Mouse (Mus musculus) midbrain, embryonic 10.5 days (tissue): ENCODE measurements around the gene Gm4707. TPM values are rescaled to one million over a fixed set of nuclear protein-coding genes. Genes with fewer than 3 reads are reported as not detected.
A peak's percentile ranks its signal among the peaks of the same experiment; 100 is the strongest.
"Not testable (repeated sequence)": the region's sequence is repeated elsewhere in the genome, so short reads cannot be mapped to it uniquely, and the experiment has no call there.

Experiments used
- DNase-seq: peaks from one replicate; pipeline ENCODE4 v3.0.0-alpha.2; 2017; ENCODE audit warnings: low spot score
- H3K27ac ChIP-seq: fragments of 300-500 bp; sonication (generic); replicated peaks from 2 replicates; pipeline ENCODE4 v1.5.1; 2016; ENCODE audit warnings: mild to moderate bottlenecking
- H3K27me3 ChIP-seq: fragments of 300-500 bp; sonication (generic); 2 replicates; pipeline ENCODE4 v1.6.1; 2016; ENCODE audit warnings: low read depth, mild to moderate bottlenecking; ENCODE audit not compliant: poor library complexity, severe bottlenecking
- H3K36me3 ChIP-seq: fragments of 300-500 bp; sonication (generic); 2 replicates; pipeline ENCODE4 v1.6.1; 2016; ENCODE audit warnings: mild to moderate bottlenecking, moderate library complexity
- H3K4me1 ChIP-seq: fragments of 300-500 bp; sonication (generic); 2 replicates; pipeline ENCODE4 v1.6.1; 2016
- H3K4me3 ChIP-seq: fragments of 300-500 bp; sonication (generic); 2 replicates; pipeline ENCODE4 v1.5.1; 2016; ENCODE audit warnings: mild to moderate bottlenecking, moderate library complexity
- H3K9me3 ChIP-seq: fragments of 300-500 bp; sonication (generic); replicated peaks from 2 replicates; pipeline ENCODE4 v1.6.1; 2016; ENCODE audit warnings: mild to moderate bottlenecking
- WGBS: fragments of 180-500 bp; shearing (Covaris S2); methylation state at CpG from one replicate; pipeline ENCODE4 v1.1.7; 2016; 5-methylcytosine and 5-hydroxymethylcytosine counted together
- polyA plus RNA-seq: library from polyadenylated mRNA; unstranded; fragments of >200 nt; fragmentation: Nextera tagmentation; extraction: Ambion mirVana; gene quantifications from 2 replicates; pipeline ENCODE4 v1.2.1, GENCODE M21; 2016

Gene Gm4707
- polyA plus RNA-seq, 1 experiment from 2014 or later: 4.8 TPM

DNA sequence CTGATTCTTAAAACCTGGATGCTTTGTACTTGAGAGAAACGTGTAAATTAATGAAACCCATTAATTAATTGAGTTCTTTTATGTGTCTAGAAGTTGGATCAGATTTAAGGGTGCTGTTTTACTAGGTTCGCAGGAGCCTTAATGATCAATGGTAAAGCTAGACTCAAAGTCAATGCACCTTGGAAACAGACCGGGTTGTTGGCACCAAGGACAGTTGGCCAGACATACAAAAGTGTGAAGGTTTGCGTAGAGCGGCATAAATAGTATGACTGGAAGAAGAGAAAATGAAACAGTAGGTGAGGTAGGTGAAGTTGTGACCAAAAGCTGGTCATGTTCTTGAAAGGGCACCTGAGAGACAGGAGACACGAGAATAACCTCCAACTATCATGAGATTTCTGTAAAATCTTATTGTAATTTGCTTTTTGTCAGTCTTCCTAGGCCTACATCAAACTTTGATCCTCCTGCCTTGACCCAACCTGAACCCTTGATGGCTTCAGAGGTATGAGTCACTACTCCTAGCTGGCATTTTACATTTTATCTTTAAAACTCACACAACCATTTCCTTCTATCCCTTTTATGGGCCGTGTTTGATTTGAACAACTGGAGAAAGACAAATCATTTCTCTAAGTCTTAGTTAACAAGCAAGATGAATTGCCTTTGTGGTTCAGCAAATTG, 16.8 kb upstream of the Gm4707 start:
- WGBS: 85% methylated on average over 7 of the region's 7 CpGs
- Histone ChIP-seq H3K4me1 (peaks cover 27% of the 10 kb centered on the region), H3K27ac (peak overlapping the region; percentile 99), H3K36me3 (peaks cover 3% of the 10 kb centered on the region; the same call in 1 of the 2 replicates), H3K4me3 (peak overlapping the region; percentile 93), H3K9me3 (no peaks in the 10 kb centered on the region), H3K27me3 (no peaks in the 10 kb centered on the region)
- no peak for DNase-seq

- H3K27me3 ChIP-seq: no peaks in the 10 kb centered on the region
- peak; percentile 87 for DNase-seq
- under 1% methylated on average over 31 of the region's 31 CpGs for WGBS
Measured at GRCm38 (mm10) chr17:71475705-71476089, 16.0 kb upstream of the Gm4707 start.

DNA sequence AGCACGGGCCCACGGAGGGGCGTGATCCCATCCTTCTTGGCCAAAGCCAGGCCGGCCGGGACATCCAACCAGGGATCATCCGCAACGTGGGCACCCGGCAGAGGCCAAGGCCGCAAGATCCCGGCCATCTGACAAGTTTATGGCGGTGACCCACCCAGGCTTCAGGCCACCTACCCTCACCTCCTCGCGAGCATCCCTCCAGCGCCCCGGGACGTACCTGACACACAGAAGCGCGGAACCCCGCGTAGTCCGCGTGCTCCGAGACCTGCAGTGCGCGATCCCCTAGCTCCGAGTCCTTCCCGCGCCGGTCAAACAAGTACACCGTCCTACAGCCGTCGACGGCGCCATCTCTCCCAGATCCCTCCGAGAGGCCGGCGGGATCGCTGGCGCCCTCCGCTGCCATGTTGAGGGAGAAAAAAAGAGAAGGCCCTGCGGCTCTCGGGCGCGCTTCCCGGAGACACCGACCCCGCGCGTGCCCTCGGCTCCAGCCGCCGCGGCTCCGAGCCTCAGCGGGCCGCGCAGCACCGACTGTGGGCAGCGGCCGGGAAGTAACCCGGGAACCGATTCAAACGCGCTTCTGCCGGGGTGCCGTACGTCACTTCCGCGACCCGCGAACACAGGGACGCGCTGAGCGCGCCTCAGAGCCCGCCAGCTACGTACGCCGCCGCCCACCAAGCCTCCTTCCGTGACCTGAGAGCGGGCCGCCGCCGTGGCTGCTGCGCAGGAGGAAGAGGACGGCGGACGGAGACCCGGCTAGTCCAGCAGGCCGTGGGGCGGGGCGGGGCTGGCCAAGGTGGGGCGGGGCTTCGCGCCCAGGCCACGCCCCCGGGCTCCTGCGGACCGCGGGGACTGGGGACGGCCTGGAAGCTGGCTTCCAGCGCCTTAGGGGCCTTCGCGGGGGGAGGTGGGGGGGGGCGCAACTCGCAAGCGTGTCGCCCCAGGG, 15.3 kb upstream of the Gm4707 start, which contains the start of gene Smchd1:
Gene Smchd1, minus strand, starts transcription at position 582 of the 943 bp plus-strand sequence.
- Histone ChIP-seq H3K4me3 (peak within 1 kb of the TSS; percentile 93), H3K27ac (peak within 1 kb of the TSS; percentile 99), H3K9me3 (no peaks in the 10 kb centered on the region), H3K4me1 (peaks cover 27% of the 10 kb centered on the region), H3K36me3 (peaks cover 9% of the 10 kb centered on the region; the same call in 1 of the 2 replicates), H3K27me3 (no peaks in the 10 kb centered on the region)
- peak; percentile 96 for DNase-seq
- under 1% methylated on average over 102 of the region's 109 CpGs for WGBS

More at GRCm38 (mm10) chr17:71475705-71476089, 16.0 kb upstream of the Gm4707 start:
- Histone ChIP-seq H3K27ac (peak overlapping the region; percentile 99), H3K4me1 (peaks cover 27% of the 10 kb centered on the region), H3K36me3 (peaks cover 4% of the 10 kb centered on the region; the same call in 1 of the 2 replicates), H3K9me3 (no peaks in the 10 kb centered on the region), H3K4me3 (peak overlapping the region; percentile 93)

- H3K4me3 ChIP-seq: peak overlapping the region; percentile 93
- no peaks in the 10 kb centered on the region for H3K9me3 ChIP-seq
- peak overlapping the region; percentile 99 for H3K27ac ChIP-seq
- peaks cover 16% of the 10 kb centered on the region; the same call in 1 of the 2 replicates for H3K36me3 ChIP-seq
- H3K27me3 ChIP-seq: no peaks in the 10 kb centered on the region
- peaks cover 27% of the 10 kb centered on the region for H3K4me1 ChIP-seq
- 20% methylated on average over 8 of the region's 8 CpGs for WGBS
- no peak for DNase-seq
Measured at GRCm38 (mm10) chr17:71474128-71474527, 14.4 kb upstream of the Gm4707 start.

DNA sequence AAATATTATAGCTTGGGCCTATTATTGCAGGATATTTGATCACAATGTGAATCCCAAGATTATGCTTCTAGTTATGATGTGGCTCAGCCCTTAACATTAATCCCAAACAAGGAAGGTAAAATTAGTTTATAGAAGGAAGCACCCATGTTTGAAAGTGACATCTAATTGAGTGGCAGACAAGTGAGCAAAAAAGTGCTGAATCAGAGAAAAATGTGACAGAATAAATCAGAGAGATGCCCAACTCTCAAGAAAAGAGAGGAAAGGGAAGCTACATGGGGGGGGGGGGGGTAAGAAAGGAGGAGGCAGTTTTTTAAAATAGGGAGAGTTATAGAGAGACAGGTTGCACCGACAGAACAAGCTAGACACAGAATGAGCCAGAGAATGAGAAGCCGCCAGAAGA, 11.5 kb upstream of the Gm4707 start:
- H3K4me3 ChIP-seq: no peak overlapping the region
- H3K4me1 ChIP-seq: peaks cover 23% of the 10 kb centered on the region
- no peaks in the 10 kb centered on the region for H3K27me3 ChIP-seq
- H3K9me3 ChIP-seq: no peaks in the 10 kb centered on the region
- WGBS: 77% methylated on average over 2 of the region's 2 CpGs
- H3K36me3 ChIP-seq: peaks cover 16% of the 10 kb centered on the region; the same call in 1 of the 2 replicates
- no peak for DNase-seq
- no peak overlapping the region for H3K27ac ChIP-seq

DNA sequence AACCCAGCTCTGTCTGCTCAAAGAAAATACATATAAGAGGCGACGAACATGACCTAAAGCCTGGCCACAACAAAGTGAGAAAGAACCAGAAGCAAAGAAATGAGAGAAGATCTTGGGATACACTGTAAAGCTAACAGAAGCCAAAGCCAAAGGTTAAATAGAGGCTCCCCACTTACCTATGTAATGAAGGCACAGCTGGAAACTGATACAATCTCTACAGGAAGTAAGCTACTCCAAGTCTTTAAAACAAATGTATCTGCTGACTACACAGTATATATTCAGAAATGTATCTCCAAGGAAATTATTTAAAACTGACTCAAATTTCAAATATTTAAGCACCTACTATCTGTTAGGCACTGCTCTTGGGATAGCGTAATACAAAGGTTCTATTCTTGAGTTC, 594 bp upstream of the Gm4707 start:
- Histone ChIP-seq H3K27ac (no peak overlapping the region), H3K4me1 (no peaks in the 10 kb centered on the region), H3K9me3 (no peaks in the 10 kb centered on the region), H3K36me3 (peaks cover 85% of the 10 kb centered on the region), H3K4me3 (no peak overlapping the region), H3K27me3 (no peaks in the 10 kb centered on the region)
- 91% methylated on average over 3 of the region's 3 CpGs for WGBS
- no peak for DNase-seq

DNA sequence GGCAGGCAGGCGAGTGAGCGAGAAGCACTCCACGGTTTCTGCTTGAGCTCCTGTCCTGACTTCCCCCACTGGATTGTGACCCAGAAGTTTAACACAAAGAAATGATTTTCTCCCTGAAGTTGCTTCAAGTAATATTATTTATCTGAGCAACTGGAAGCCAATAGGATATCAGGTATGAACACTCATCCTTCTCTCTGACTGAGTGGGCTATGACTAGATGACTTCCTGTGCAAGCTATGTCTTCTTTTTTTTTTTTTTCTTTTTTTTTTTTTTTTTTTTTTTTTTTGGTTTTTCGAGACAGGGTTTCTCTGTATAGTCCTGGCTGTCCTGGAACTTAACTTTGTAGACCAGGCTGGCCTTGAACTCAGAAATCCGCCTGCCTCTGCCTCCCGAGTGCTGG, 2.4 kb downstream of the Gm4707 start:
- H3K27me3 ChIP-seq, H3K27ac ChIP-seq, H3K4me1 ChIP-seq, H3K9me3 ChIP-seq, DNase-seq, H3K4me3 ChIP-seq: not testable (repeated sequence)
- 92% methylated on average over 6 of the region's 6 CpGs for WGBS
- peaks cover 84% of the 10 kb centered on the region for H3K36me3 ChIP-seq

DNA sequence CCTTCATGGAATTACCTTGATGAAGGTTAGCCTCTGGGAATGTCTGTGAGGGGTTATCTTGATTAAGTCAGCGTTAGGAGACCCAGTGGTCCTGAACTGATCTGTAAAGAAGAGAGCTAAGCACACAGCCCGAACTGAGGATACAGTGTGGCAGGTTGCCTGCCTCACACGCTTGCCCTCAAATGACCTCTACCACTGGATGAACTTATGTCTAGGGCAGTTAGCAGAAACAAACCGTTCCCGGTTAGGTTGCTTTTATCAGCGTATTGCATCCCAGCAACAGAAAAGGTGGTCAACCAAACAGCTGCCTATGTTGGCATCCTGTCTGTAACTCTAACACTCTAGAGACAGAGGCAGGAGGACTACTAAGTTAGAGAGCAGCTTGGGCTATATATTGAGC, 14.5 kb downstream of the Gm4707 start:
- WGBS: 96% methylated on average over 6 of the region's 6 CpGs
- H3K9me3 ChIP-seq: no peaks in the 10 kb centered on the region
- peaks cover 88% of the 10 kb centered on the region for H3K36me3 ChIP-seq
- no peak for DNase-seq
- H3K27me3 ChIP-seq: no peaks in the 10 kb centered on the region
- no peak overlapping the region for H3K4me3 ChIP-seq
- H3K4me1 ChIP-seq: no peaks in the 10 kb centered on the region
- no peak overlapping the region for H3K27ac ChIP-seq

DNA sequence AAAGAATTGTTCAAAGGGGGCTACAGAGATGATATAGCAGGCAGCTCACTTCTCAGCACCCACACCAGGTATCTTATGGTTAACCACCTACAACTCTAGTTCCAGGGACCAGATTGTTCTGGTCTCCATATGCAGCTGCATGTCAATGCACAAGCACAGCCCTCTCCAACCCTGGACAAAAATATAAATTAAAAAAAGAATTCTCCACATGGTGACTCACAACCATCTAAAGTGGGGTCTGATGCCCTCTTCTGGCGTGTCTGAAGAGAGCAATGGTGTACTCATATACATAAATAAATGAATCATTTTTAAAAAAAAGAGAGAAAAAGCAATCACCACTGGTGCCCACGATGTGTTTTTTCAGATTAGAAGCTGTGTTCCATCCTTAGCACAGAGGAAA, 15.0 kb downstream of the Gm4707 start:
- H3K27ac ChIP-seq: no peak overlapping the region
- 91% methylated on average over 2 of the region's 2 CpGs for WGBS
- H3K4me1 ChIP-seq: no peaks in the 10 kb centered on the region
- H3K9me3 ChIP-seq: no peaks in the 10 kb centered on the region
- no peak for DNase-seq
- H3K27me3 ChIP-seq: no peaks in the 10 kb centered on the region
- peaks cover 90% of the 10 kb centered on the region for H3K36me3 ChIP-seq
- H3K4me3 ChIP-seq: no peak overlapping the region

DNA sequence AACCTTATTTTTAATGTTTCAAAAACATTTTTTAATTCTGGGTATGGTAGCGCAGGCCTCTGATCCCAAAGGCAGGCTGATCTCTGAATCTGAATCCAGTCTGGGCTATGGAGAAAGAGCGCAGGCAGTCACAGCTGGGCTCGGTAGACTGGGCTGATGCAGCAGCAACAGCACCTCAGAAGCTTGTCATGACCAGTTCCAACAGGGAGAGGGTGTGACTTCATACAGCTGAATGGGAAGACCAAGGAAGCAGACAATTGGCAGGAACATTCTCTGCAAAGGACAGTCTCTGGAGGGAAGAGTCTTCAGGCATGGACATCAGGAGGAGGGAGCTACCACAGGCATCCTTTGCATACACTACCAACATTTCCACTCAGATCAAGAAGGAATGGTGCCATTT, 15.6 kb downstream of the Gm4707 start:
- peaks cover 87% of the 10 kb centered on the region for H3K36me3 ChIP-seq
- no peak overlapping the region for H3K4me3 ChIP-seq
- 91% methylated on average over 3 of the region's 3 CpGs for WGBS

DNA sequence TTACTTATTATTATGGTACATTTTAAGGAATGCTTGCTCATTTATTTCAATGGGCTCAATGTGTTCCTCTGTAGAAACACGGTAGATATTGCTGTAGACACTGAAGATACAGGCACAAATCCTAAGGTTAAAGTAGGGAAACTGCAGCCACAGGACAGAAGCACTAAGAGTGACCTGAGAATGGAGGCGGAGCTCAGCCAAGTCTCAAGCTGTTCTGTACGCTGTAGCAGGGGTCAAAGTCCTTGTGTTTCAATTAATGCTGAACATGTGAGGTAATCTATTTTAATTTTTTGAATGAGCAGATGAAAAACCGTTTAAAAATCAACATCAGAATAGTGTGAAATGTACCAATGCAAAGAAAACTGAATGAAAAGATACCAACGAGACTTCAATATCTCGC, 16.4 kb downstream of the Gm4707 start:
- Histone ChIP-seq H3K9me3 (no peaks in the 10 kb centered on the region), H3K27me3 (no peaks in the 10 kb centered on the region), H3K4me3 (no peak overlapping the region), H3K4me1 (no peaks in the 10 kb centered on the region), H3K36me3 (peaks cover 79% of the 10 kb centered on the region), H3K27ac (no peak overlapping the region)
- WGBS: 95% methylated on average over 6 of the region's 6 CpGs
- DNase-seq: no peak

More for the DNA sequence above, 15.6 kb downstream of the Gm4707 start:
- no peak for DNase-seq
- Histone ChIP-seq H3K4me1 (no peaks in the 10 kb centered on the region), H3K9me3 (no peaks in the 10 kb centered on the region), H3K27ac (no peak overlapping the region), H3K27me3 (no peaks in the 10 kb centered on the region)

DNA sequence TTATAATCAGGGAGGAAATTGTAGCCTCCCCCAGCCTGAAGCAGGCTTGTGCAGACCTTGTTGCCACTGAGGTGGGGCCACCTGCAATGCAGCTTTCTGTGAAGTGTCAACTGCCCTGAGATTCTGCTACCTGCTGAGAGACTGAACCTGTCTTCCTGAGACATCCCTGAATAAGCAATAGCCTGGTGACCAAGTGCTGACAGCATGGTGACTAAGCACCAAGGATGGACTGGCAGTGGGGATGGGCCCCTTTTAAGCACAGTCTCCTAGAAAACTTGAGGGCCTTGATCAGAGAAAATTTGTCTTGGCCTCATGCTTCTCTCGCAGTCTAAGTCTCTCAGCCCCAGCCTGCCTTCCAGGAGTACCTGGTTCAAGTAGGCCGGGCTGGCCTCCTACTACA, 37.2 kb downstream of the Gm4707 start:
- peaks cover 20% of the 10 kb centered on the region for H3K9me3 ChIP-seq
- H3K27me3 ChIP-seq, H3K4me3 ChIP-seq, H3K27ac ChIP-seq, H3K4me1 ChIP-seq, DNase-seq: not testable (repeated sequence)
- 98% methylated on average over 2 of the region's 2 CpGs for WGBS
- H3K36me3 ChIP-seq: peaks cover 87% of the 10 kb centered on the region

DNA sequence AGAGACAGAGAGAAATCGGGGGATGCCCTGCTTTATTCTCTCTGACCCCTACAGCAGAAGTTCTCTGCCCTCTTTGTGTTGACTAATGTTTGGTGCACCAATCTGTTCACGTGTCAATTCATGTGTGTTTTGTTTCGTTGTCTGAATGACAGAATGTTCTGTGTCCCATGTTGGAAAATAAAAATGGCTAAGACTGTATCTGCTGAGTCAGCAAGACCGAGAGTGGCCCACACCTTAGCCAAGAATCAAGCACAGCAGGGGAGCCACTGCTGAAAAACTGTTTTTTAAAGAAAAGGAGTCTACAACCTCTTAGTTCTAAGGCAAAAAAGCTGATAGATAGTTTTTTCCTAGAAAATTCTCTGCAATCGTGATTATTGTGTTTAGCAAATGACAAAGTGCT, 40.3 kb downstream of the Gm4707 start:
- peaks cover 88% of the 10 kb centered on the region for H3K36me3 ChIP-seq
- not testable (repeated sequence) for H3K27me3 ChIP-seq, H3K4me3 ChIP-seq, H3K27ac ChIP-seq, H3K4me1 ChIP-seq, DNase-seq
- H3K9me3 ChIP-seq: peaks cover 20% of the 10 kb centered on the region
- WGBS: 90% methylated on average over 5 of the region's 5 CpGs
